Mouse (Mus musculus): Measurements from ENCODE around the gene Hoxb3. TPM values are rescaled to one million over a fixed set of nuclear protein-coding genes. Genes with fewer than 3 reads are reported as not detected.
A peak's percentile ranks its signal among the peaks of the same experiment; 100 is the strongest.

The Hoxb3 gene
- polyA plus RNA-seq, 1 experiment from 2014 or later = 0.65 TPM

GRCm38 (mm10) chr11:96371726-96372125 lies 48.6 kb downstream of the Hoxb3 start:
- Histone ChIP-seq H3K4me1 (ENCODE audit: control insufficient read depth, insufficient read depth, low read length) (no peaks in the 10 kb centered on the region), H3K27ac (replicated peaks; ENCODE audit: low read depth, low read length) (no peak overlapping the region), H3K36me3 (replicated peaks; ENCODE audit: control insufficient read depth, insufficient read depth, low read depth, low read length) (no peaks in the 10 kb centered on the region), H3K27me3 (ENCODE audit: control insufficient read depth, insufficient read depth, low read length) (peaks cover 80% of the 10 kb centered on the region), H3K9ac (replicated peaks; ENCODE audit: low read length) (no peak overlapping the region), H3K4me3 (ENCODE audit: low read depth, low read length) (no peak overlapping the region), H3K4me2 (ENCODE audit: low read depth, low read length) (no peak overlapping the region), H3K9me3 (replicated peaks; ENCODE audit: control insufficient read depth, low read length) (no peaks in the 10 kb centered on the region)
- ATAC-seq (replicated peaks; ENCODE audit: insufficient number of reproducible peaks, low FRiP score, low TSS enrichment, low read depth) (no peak), DNase-seq (ENCODE audit: low spot score) (no peak)
- WGBS = 7% methylated on average over 3 of the region's 3 CpGs

DNA sequence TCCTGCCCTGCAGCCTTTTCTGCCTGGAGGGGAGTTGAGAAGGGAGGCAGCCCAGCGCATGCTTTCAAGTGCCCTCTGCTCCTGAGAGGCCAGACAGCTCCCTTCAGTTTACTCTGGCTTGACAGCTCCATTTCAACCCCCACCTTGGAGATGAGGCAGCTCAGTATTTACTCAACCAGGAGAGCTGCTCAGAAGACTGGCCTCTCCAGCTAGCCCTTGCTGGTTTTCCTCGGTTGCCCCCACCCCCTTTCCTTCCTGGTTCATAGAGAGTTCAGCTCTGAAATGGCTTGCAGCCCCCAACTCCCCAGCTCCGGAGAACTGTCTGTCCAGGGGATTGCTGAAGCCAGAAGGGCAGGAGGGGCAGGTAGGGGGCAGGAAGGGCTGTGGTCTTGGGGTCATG lies 49.4 kb downstream of the Hoxb3 start:
- no peaks in the 10 kb centered on the region for H3K9me3 ChIP-seq (replicated peaks; ENCODE audit: control insufficient read depth, low read length)
- H3K4me1 ChIP-seq (ENCODE audit: control insufficient read depth, insufficient read depth, low read length) = no peaks in the 10 kb centered on the region
- no peaks in the 10 kb centered on the region for H3K36me3 ChIP-seq (replicated peaks; ENCODE audit: control insufficient read depth, insufficient read depth, low read depth, low read length)
- no peak overlapping the region for H3K9ac ChIP-seq (replicated peaks; ENCODE audit: low read length)
- H3K4me3 ChIP-seq (ENCODE audit: low read depth, low read length) = no peak overlapping the region
- peaks cover 74% of the 10 kb centered on the region for H3K27me3 ChIP-seq (ENCODE audit: control insufficient read depth, insufficient read depth, low read length)
- DNase-seq (ENCODE audit: low spot score) (no peak), ATAC-seq (replicated peaks; ENCODE audit: insufficient number of reproducible peaks, low FRiP score, low TSS enrichment, low read depth) (no peak)
- no peak overlapping the region for H3K4me2 ChIP-seq (ENCODE audit: low read depth, low read length)
- WGBS = 10% methylated on average over 3 of the region's 3 CpGs
- H3K27ac ChIP-seq (replicated peaks; ENCODE audit: low read depth, low read length) = no peak overlapping the region

DNA sequence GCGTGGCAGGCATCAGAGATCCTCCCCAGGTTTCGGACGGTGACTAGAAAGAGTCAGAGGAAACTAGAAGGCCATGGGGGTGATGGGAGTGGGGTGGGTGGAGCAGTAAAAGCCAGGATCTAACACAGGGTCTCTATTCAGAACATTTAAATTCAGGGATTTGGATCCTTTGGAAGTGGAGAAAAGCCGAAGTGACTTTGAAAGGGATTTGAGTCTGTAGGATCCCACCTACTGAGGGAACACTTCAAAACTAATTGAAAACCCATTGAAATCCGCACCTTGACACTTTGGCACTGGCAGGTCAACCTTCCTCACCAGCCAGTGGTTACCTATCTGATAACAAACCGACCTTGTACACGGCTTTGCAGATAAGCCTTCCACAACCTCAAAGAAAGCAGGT lies 51.7 kb downstream of the Hoxb3 start:
- DNase-seq (ENCODE audit: low spot score) (no peak), ATAC-seq (replicated peaks; ENCODE audit: insufficient number of reproducible peaks, low FRiP score, low TSS enrichment, low read depth) (no peak)
- H3K36me3 ChIP-seq (replicated peaks; ENCODE audit: control insufficient read depth, insufficient read depth, low read depth, low read length) = no peaks in the 10 kb centered on the region

GRCm38 (mm10) chr11:96383381-96383780 lies 60.3 kb downstream of the Hoxb3 start:
- Histone ChIP-seq H3K4me3 (ENCODE audit: low read depth, low read length) (no peak overlapping the region), H3K9me3 (replicated peaks; ENCODE audit: control insufficient read depth, low read length) (no peaks in the 10 kb centered on the region), H3K27ac (replicated peaks; ENCODE audit: low read depth, low read length) (no peak overlapping the region), H3K36me3 (replicated peaks; ENCODE audit: control insufficient read depth, insufficient read depth, low read depth, low read length) (no peaks in the 10 kb centered on the region; the same call in 1 of the 2 replicates), H3K27me3 (ENCODE audit: control insufficient read depth, insufficient read depth, low read length) (no peaks in the 10 kb centered on the region), H3K9ac (replicated peaks; ENCODE audit: low read length) (no peak overlapping the region), H3K4me2 (ENCODE audit: low read depth, low read length) (no peak overlapping the region), H3K4me1 (ENCODE audit: control insufficient read depth, insufficient read depth, low read length) (no peaks in the 10 kb centered on the region)
- ATAC-seq (replicated peaks; ENCODE audit: insufficient number of reproducible peaks, low FRiP score, low TSS enrichment, low read depth) = no peak
- DNase-seq (ENCODE audit: low spot score) = no peak
- 67% methylated on average over 5 of the region's 5 CpGs for WGBS

More for the DNA sequence above, 51.7 kb downstream of the Hoxb3 start:
- H3K27ac ChIP-seq (replicated peaks; ENCODE audit: low read depth, low read length) = no peak overlapping the region
- no peak overlapping the region for H3K4me2 ChIP-seq (ENCODE audit: low read depth, low read length)
- no peak overlapping the region for H3K4me3 ChIP-seq (ENCODE audit: low read depth, low read length)
- no peaks in the 10 kb centered on the region for H3K4me1 ChIP-seq (ENCODE audit: control insufficient read depth, insufficient read depth, low read length)
- WGBS = 7% methylated on average over 7 of the region's 7 CpGs
- no peaks in the 10 kb centered on the region for H3K9me3 ChIP-seq (replicated peaks; ENCODE audit: control insufficient read depth, low read length)
- H3K27me3 ChIP-seq (ENCODE audit: control insufficient read depth, insufficient read depth, low read length) = peaks cover 54% of the 10 kb centered on the region
- H3K9ac ChIP-seq (replicated peaks; ENCODE audit: low read length) = no peak overlapping the region

DNA sequence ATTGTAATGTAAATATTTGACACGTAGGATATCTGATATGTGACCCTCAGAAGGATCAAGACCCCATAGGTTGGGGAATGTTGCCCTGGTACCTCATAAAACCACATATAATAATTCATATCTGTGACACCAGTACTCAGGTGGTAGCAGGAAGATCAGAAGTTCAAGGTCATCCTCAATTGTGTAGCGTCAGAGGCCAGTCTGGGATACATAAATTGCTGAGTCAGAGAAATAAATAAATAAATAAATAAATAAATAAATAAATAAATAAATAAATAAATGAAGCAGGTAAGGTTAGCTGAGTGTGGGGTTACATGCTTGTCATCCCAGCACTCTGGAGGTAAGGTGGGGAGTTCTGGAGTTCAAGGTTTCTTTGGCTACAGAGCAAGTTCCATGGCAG lies 64.5 kb downstream of the Hoxb3 start:
- H3K27me3 ChIP-seq (ENCODE audit: control insufficient read depth, insufficient read depth, low read length) = no peaks in the 10 kb centered on the region
- no peaks in the 10 kb centered on the region for H3K9me3 ChIP-seq (replicated peaks; ENCODE audit: control insufficient read depth, low read length)
- DNase-seq (ENCODE audit: low spot score) (no peak), ATAC-seq (replicated peaks; ENCODE audit: insufficient number of reproducible peaks, low FRiP score, low TSS enrichment, low read depth) (no peak)
- WGBS = 88% methylated on average over 2 of the region's 2 CpGs
- no peak overlapping the region for H3K4me3 ChIP-seq (ENCODE audit: low read depth, low read length)
- no peak overlapping the region for H3K4me2 ChIP-seq (ENCODE audit: low read depth, low read length)
- H3K36me3 ChIP-seq (replicated peaks; ENCODE audit: control insufficient read depth, insufficient read depth, low read depth, low read length) = no peaks in the 10 kb centered on the region; the same call in 1 of the 2 replicates
- no peaks in the 10 kb centered on the region for H3K4me1 ChIP-seq (ENCODE audit: control insufficient read depth, insufficient read depth, low read length)
- H3K27ac ChIP-seq (replicated peaks; ENCODE audit: low read depth, low read length) = no peak overlapping the region
- no peak overlapping the region for H3K9ac ChIP-seq (replicated peaks; ENCODE audit: low read length)

GRCm38 (mm10) chr11:96396772-96397626 lies 73.9 kb downstream of the Hoxb3 start:
- Histone ChIP-seq H3K36me3 (replicated peaks; ENCODE audit: control insufficient read depth, insufficient read depth, low read depth, low read length) (no peaks in the 10 kb centered on the region), H3K9ac (replicated peaks; ENCODE audit: low read length) (no peak overlapping the region), H3K27ac (replicated peaks; ENCODE audit: low read depth, low read length) (no peak overlapping the region), H3K4me3 (ENCODE audit: low read depth, low read length) (no peak overlapping the region), H3K9me3 (replicated peaks; ENCODE audit: control insufficient read depth, low read length) (no peaks in the 10 kb centered on the region), H3K27me3 (ENCODE audit: control insufficient read depth, insufficient read depth, low read length) (no peaks in the 10 kb centered on the region), H3K4me1 (ENCODE audit: control insufficient read depth, insufficient read depth, low read length) (no peaks in the 10 kb centered on the region; the same call in 1 of the 2 replicates), H3K4me2 (ENCODE audit: low read depth, low read length) (no peak overlapping the region)
- DNase-seq (ENCODE audit: low spot score) = peak; percentile 47
- ATAC-seq (replicated peaks; ENCODE audit: insufficient number of reproducible peaks, low FRiP score, low TSS enrichment, low read depth) = no peak
- 10% methylated on average over 15 of the region's 15 CpGs for WGBS

MicroRNAs within 50 kb of the gene (microRNA counts, 519-probe panel; counts per million panel counts)
- microRNA mmu-miR-10a = 3,714 counts per million, percentile 55 among the panel's probes with 10 or more counts

Small RNA genes within 50 kb of the gene (microRNA-seq; reads per million reads assigned to microRNA genes)
- gene Mir10a (ENCODE audit: borderline number of aligned reads) = 1,861 reads per million, percentile 77 among the genes with 10 or more reads in this experiment

Other genes starting within 250 kb of the Hoxb3 start
- 478 and 527 TPM in 2 replicates for gene Atp5g1, start 247.7 kb upstream of the Hoxb3 start, polyA plus RNA-seq (2014; fragmentation: Nextera tagmentation; extraction: Ambion mirVana)
- not detected in 2 replicates for gene Calcoco2, start 211.4 kb upstream of the Hoxb3 start, polyA plus RNA-seq (2014; fragmentation: Nextera tagmentation; extraction: Ambion mirVana)
- not detected in 2 replicates for gene Ttll6, start 189.5 kb upstream of the Hoxb3 start, polyA plus RNA-seq (2014; fragmentation: Nextera tagmentation; extraction: Ambion mirVana)
- gene Hoxb13, start 129.0 kb upstream of the Hoxb3 start, polyA plus RNA-seq (2014; fragmentation: Nextera tagmentation; extraction: Ambion mirVana) = not detected in 2 replicates
- 0.38 and 0.63 TPM in 2 replicates for gene Hoxb9, start 51.9 kb upstream of the Hoxb3 start, polyA plus RNA-seq (2014; fragmentation: Nextera tagmentation; extraction: Ambion mirVana)
- gene Hoxb8, start 41.4 kb upstream of the Hoxb3 start, polyA plus RNA-seq (2014; fragmentation: Nextera tagmentation; extraction: Ambion mirVana) = 0.40 and 0.63 TPM in 2 replicates
- 0.15 and 0.54 TPM in 2 replicates for gene Hoxb7, start 36.7 kb upstream of the Hoxb3 start, polyA plus RNA-seq (2014; fragmentation: Nextera tagmentation; extraction: Ambion mirVana)
- 0.73 and 1.2 TPM in 2 replicates for gene Hoxb6, start 30.9 kb upstream of the Hoxb3 start, polyA plus RNA-seq (2014; fragmentation: Nextera tagmentation; extraction: Ambion mirVana)
- gene Hoxb5, start 20.0 kb upstream of the Hoxb3 start, polyA plus RNA-seq (2014; fragmentation: Nextera tagmentation; extraction: Ambion mirVana) = 0.67 and 2.0 TPM in 2 replicates
- 0.18 and 0.24 TPM in 2 replicates for gene Hoxb4, start 5.1 kb upstream of the Hoxb3 start, polyA plus RNA-seq (2014; fragmentation: Nextera tagmentation; extraction: Ambion mirVana)
- gene Hoxb2, start 27.2 kb downstream of the Hoxb3 start, polyA plus RNA-seq (2014; fragmentation: Nextera tagmentation; extraction: Ambion mirVana) = 6.3 and 8.4 TPM in 2 replicates
- 0.26 and 0.97 TPM in 2 replicates for gene Hoxb1, start 42.4 kb downstream of the Hoxb3 start, polyA plus RNA-seq (2014; fragmentation: Nextera tagmentation; extraction: Ambion mirVana)
- gene Skap1, start 141.3 kb downstream of the Hoxb3 start, polyA plus RNA-seq (2014; fragmentation: Nextera tagmentation; extraction: Ambion mirVana) = 0.25 and 0.43 TPM in 2 replicates